Mouse (Mus musculus): ENCODE measurements around the gene Cdk10.
"Not testable (repeated sequence)": the region's sequence is repeated elsewhere in the genome, so short reads cannot be mapped to it uniquely, and the experiment has no call there.

The Cdk10 gene

GRCm38 (mm10) chr8:123233300-123233699, 8.7 kb downstream of the Cdk10 start:
- DNase-seq (ENCODE audit: extremely low read depth, low read depth) = no peak

DNA sequence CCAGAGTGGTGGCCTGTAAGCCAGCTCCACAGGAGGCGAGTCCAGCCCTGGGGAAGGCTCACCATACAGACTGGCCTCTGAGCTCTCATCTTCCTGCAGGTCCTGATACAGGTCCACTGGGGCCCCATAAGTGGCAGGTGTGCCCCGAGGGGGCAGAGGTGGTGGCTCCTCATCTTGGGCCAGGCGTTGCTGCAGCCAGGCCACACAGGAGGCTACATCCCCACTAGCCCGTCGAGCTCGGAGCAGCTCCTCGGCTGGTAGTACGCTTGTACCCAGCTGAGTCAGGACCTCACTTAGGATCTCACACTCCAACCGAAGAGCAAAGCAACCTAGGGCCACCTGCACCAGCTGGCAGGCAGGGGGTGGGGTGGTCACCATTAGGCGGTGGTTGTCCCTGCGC, 9.1 kb downstream of the Cdk10 start:
- no peak for DNase-seq (ENCODE audit: extremely low read depth, low read depth)

- DNase-seq (ENCODE audit: extremely low read depth, low read depth) = no peak
Measured at GRCm38 (mm10) chr8:123234918-123235519, 10.4 kb downstream of the Cdk10 start.

DNA sequence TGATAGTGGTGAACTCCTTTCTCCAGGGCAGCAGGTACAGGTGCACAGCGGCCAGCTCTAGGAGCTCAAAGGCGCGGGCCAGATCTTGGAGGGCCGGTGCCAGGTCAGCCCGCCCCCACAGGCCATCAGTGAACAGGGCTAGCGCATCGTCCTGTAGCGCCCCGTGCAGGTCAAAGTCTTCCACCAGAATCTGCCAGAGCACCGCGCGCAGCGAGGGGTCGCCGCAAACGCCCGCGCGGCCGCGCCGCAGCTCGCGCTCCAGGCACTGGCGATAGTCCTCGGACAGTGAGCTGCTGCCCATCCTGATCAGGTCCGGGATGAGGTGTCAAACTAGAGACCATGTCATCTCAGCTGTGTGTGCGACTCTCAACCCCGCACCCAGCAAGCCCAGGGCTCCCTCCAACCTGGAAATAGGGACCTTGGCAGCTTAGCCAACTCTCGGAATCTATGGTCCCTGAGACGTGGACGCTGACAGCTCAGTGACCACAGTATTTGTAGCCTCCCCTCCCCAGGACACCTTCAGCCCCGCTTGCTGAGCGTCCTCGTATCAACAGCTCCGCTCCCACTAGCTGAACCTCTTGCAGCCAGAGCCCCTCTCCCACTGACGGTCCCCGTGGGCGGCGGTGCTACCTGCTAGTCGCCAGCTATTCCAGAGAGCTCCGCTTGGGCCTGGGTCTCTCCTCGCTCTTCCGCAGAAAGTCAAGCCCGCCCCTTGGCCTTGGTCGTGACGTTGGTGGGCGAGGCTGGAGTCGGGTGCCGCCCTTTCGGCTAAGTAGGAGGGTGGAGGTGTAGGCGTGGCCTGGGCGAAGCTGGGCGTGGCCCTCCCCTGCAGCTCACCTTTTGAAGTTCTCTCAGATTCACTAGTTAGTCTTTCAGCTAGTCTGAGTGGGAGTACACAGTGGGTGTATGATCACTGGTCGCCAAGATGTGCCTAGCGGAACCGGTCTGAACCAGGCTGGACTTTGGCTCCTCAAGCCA, 11.2 kb downstream of the Cdk10 start, which contains the start of gene Spata2l:
Gene Spata2l, minus strand, starts transcription at position 714 of the 978 bp plus-strand sequence.
- DNase-seq (ENCODE audit: extremely low read depth, low read depth) = peak; percentile 50

DNA sequence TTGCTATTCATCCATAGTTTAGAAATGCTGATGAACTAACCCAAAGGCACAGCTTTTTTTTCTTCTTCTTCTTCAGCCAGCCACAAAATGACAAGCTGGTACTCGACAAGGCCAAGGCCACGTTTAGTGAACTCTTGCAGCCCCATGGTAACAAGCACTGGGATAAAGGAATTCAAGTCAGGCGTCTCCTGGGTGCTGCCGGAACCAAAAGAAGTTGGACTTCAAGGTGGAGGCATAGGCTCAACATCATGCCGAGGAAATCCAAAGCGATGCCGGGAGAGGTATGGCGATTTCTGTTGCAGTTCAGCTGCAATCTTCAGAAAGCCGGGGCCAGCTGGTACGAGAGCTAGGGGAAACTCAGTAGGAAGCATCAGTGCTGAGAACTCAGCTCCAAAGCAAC, 14.8 kb downstream of the Cdk10 start:
- DNase-seq (ENCODE audit: extremely low read depth, low read depth) = no peak

DNA sequence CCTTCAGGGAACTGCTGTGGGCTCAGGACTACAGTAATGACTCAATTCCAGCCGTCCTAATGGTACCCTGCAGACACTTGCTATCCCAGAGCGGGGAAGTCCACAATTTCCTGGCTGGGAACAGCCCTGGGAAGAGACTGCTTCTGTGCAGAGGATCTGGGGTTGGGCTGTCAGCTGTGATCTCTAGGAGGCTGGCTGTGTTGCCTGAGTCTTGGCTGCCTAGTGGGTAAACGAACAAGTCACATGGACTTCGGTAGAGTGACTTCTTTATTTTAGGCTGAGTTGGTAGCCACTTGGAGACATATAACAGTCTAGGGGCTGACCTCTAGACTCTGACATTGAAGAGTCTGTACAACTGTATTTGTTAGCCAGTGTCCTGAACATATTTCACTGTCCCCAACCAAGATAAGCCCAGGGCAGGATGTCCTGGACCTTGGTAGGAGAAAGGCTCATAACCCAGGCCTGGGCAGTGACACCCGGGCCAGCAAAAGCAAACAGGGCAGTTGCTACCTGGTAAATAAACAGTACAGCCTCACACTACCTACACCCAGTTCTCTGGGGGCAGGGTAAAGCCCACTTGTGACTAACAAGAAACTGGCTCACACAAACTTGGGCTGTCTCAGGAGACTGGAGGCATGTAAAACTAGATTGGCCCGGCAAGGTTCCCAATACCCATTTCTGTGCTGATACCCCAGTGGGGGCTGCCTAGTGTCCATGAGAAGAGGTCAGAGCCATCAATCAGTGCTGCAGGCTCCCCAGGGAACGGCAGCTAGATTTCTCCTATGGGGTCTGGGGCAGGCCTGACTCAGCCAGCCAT, 17.7 kb downstream of the Cdk10 start:
- no peak for DNase-seq (ENCODE audit: extremely low read depth, low read depth)

DNA sequence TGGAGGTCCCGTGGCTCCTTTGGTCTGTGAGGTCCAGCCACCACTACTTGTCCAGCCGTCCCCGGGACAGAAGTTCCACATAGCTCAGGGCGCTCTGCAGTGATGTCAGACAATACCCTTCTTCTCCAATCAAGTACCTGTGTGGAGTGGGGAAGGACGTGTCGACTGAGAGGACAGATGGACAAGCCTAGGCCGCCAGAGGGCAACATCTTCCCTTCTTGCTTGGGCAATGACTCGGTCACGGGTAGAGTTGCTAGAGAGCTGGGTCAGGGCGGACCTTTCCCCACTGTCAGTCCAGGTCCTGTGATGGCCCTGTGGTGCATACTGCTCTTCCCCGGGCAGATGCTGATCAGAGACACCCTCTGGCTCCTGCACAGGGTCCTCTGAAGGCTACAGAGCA, 18.4 kb downstream of the Cdk10 start:
- DNase-seq (ENCODE audit: extremely low read depth, low read depth) = no peak

DNA sequence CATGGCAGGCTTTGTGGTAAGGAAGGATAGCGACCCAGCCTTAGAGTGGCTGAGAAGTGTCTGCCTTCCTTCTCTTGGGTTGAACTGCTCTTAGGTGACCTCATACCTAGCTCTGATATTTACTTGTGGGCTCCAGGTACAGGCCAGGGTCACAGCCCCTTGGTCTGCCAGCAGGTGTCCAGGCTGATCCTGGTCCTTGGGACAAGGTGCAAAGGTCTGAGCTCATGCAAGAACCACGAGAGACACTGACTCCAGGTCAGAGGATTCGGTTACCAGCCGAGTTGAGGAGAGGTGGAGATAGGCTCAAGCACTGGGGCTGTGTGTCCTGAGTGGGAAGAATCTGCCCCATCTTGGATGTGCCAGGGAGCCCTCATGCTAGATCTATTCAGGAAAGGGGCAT, 19.7 kb downstream of the Cdk10 start:
- DNase-seq (ENCODE audit: extremely low read depth, low read depth) = no peak

GRCm38 (mm10) chr8:123245543-123245942, 20.9 kb downstream of the Cdk10 start:
- DNase-seq (ENCODE audit: extremely low read depth, low read depth) = no peak

DNA sequence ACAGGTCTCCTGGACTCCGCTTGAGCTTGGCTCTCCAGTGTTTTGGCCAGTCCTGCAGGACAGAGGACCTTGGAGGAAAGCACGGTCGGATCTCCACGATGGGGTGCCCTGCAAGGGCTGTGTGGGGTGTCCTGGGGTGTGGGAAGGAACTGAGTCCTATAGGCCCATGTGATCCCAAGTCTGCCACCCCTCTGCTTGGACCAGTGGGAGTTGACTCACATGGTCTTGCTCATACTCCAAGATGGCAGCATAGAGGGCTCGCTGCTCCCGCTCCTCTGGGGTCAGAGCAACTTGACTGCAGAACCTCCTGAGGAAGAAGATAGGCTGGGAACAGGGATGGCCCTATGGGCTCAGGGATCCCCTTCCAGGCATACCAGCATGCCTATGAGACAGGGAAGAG, 23.1 kb downstream of the Cdk10 start:
- DNase-seq (ENCODE audit: extremely low read depth, low read depth) = no peak

- no peak for DNase-seq (ENCODE audit: extremely low read depth, low read depth)
Measured at GRCm38 (mm10) chr8:123248596-123248995, 24.0 kb downstream of the Cdk10 start.

DNA sequence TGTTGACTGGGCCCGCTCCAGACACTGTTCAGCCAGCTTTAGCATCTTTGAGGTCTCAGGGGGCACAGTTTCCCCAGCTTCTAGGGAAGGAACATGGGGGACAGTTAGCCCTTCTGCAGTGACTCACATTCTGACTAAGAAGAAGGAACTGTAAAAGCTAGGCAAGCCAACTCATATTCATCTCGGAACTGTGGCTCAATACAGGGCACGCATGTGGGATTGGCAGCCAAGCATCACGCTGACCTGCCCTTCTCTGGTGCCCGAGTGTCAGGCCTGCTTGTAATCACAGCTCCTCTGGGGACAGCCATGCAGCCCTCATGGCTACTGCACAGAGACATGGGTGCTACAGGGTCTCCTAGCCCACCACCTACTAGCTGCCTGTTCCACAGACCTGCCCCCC, 26.3 kb downstream of the Cdk10 start:
- no peak for DNase-seq (ENCODE audit: extremely low read depth, low read depth)

- peak; percentile 36 for DNase-seq (ENCODE audit: extremely low read depth, low read depth)
Measured at GRCm38 (mm10) chr8:123252925-123253324, 28.3 kb downstream of the Cdk10 start.

- DNase-seq (ENCODE audit: extremely low read depth, low read depth) = peak; percentile 35
Measured at GRCm38 (mm10) chr8:123253451-123254098, 28.9 kb downstream of the Cdk10 start.

DNA sequence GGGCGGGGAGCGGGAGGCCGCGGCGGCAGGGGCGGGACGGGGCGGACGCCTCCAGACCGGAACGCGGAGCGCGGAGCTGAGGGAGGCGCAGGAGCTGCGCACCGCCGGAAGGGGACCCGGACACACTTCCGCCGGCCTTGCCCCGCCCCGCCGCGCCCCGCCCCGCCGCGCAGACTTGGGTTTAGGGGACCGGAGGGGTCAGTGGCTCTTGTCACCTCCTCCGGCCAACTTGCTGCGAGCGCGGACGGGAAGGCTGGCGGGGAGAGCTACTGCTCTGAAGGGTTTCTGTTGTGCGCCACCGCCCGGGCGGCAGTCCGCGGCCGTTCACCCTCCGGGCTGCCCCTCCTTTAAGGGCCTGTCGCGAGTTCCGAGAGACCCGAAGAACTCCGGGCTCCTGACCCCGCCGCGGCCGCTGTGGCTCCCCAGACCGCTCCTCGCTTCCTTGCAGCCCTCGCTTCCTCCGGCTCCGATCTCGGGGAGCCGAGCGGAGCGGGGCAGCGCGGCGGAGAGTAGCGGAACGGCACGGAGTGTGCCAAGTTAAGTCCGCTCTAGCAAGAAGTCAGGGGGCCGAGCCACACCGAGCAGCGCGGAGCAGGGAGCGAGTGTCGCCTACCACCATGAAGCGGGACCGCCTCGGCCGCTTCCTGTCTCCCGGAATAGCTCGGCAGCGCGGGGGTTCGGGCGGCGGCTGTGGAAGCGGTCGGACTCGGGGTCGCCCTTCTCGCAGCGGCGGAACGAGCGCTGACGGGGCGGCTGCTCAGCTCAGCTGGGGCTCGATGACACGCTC, 29.6 kb downstream of the Cdk10 start, which contains the start of the genes Zfp276 and Vps9d1:
Gene Zfp276, plus strand, starts transcription at position 97 of the 787 bp plus-strand sequence.
Gene Vps9d1, minus strand, starts transcription at position 250 of the 787 bp plus-strand sequence.
- peak; percentile 29 for DNase-seq (ENCODE audit: extremely low read depth, low read depth)

- peak; percentile 17 for DNase-seq (ENCODE audit: extremely low read depth, low read depth)
Measured at GRCm38 (mm10) chr8:123255170-123255569, 30.5 kb downstream of the Cdk10 start.

- no peak for DNase-seq (ENCODE audit: extremely low read depth, low read depth)
Measured at GRCm38 (mm10) chr8:123257114-123257513, 32.5 kb downstream of the Cdk10 start.

GRCm38 (mm10) chr8:123257593-123257992, 33.0 kb downstream of the Cdk10 start:
- DNase-seq (ENCODE audit: extremely low read depth, low read depth) = not testable (repeated sequence)

- DNase-seq (ENCODE audit: extremely low read depth, low read depth) = no peak
Measured at GRCm38 (mm10) chr8:123267926-123268656, 43.4 kb downstream of the Cdk10 start.
